Mouse (Mus musculus) heart, embryonic 15.5 days (tissue): ENCODE measurements around the gene Mamdc4. TPM values are rescaled to one million over a fixed set of nuclear protein-coding genes. Genes with fewer than 3 reads are reported as not detected.
A peak's percentile ranks its signal among the peaks of the same experiment; 100 is the strongest.

Source experiments
- ATAC-seq: fragments of 200-750 bp; cut with Nextera tagmentation; replicated peaks from 2 replicates; pipeline ENCODE4 v1.8.0; 2017; ENCODE audit warnings: low read depth, moderate TSS enrichment; ENCODE audit not compliant: insufficient number of reproducible peaks, insufficient read depth, low FRiP score
- H3K27ac ChIP-seq: fragments of 300-500 bp; sonication (generic); 2 replicates; pipeline ENCODE4 v1.5.1; 2015; ENCODE audit warnings: mild to moderate bottlenecking, inconsistent platforms
- H3K27me3 ChIP-seq: fragments of 300-500 bp; sonication (generic); 2 replicates; pipeline ENCODE4 v1.6.1; 2015; ENCODE audit warnings: inconsistent platforms
- H3K36me3 ChIP-seq: fragments of 300-500 bp; sonication (generic); 2 replicates; pipeline ENCODE4 v1.6.1; 2015; ENCODE audit warnings: mild to moderate bottlenecking, inconsistent platforms
- H3K4me1 ChIP-seq: fragments of 300-500 bp; sonication (generic); replicated peaks from 2 replicates; pipeline ENCODE4 v1.6.1; 2015; ENCODE audit warnings: inconsistent platforms
- H3K4me2 ChIP-seq: fragments of 300-500 bp; sonication (generic); 2 replicates; pipeline ENCODE4 v1.6.1; 2015; ENCODE audit warnings: inconsistent platforms, mild to moderate bottlenecking, moderate library complexity
- H3K4me3 ChIP-seq: fragments of 300-500 bp; sonication (generic); 2 replicates; pipeline ENCODE4 v1.5.1; 2015; ENCODE audit warnings: mild to moderate bottlenecking, inconsistent platforms
- H3K9ac ChIP-seq: fragments of 300-500 bp; sonication (generic); 2 replicates; pipeline ENCODE4 v1.6.1; 2015; ENCODE audit warnings: mild to moderate bottlenecking, inconsistent platforms
- H3K9me3 ChIP-seq: fragments of 300-500 bp; sonication (generic); replicated peaks from 2 replicates; pipeline ENCODE4 v1.6.1; 2016; ENCODE audit warnings: inconsistent platforms
- WGBS: fragments of 180-500 bp; shearing (Covaris S2); methylation state at CpG from one replicate; pipeline ENCODE4 v1.1.7; 2015; ENCODE audit warnings: mixed read lengths; 5-methylcytosine and 5-hydroxymethylcytosine counted together
- polyA plus RNA-seq: library from polyadenylated mRNA; unstranded; fragments of >200 nt; fragmentation: Nextera tagmentation; extraction: Ambion mirVana; gene quantifications from 2 replicates; pipeline ENCODE4 v1.2.1, GENCODE M21; 2015

Mamdc4 gene
- polyA plus RNA-seq, 1 experiment from 2014 or later = 3.4 TPM

DNA sequence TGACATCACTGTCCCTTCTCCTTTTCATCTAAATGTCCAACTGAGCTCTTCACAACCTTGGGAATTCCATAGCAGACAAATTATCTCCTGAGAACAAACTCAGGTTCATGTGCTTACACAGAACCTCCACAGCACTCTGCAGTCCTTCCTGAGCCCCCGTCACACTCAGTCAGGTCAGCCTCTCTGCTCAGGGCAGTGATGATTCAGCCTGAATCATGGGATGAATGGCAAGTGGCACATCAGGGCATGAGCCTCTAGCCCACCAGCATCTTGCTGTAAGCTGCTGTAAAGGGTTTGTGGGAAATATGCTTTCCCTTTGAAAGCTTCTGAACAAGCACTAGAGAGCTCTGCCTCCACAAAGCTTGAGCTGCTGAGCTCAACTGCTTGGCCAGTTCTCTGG is 24.1 kb upstream of the Mamdc4 start:
- Histone ChIP-seq H3K27ac (no peak overlapping the region), H3K9ac (no peak overlapping the region), H3K9me3 (no peaks in the 10 kb centered on the region), H3K4me1 (peaks cover 9% of the 10 kb centered on the region; the same call in 1 of the 2 replicates), H3K36me3 (peaks cover 82% of the 10 kb centered on the region), H3K4me3 (no peak overlapping the region), H3K27me3 (no peaks in the 10 kb centered on the region), H3K4me2 (no peak overlapping the region)
- no peak for ATAC-seq
- 78% methylated on average over 1 of the region's 1 CpGs for WGBS

DNA sequence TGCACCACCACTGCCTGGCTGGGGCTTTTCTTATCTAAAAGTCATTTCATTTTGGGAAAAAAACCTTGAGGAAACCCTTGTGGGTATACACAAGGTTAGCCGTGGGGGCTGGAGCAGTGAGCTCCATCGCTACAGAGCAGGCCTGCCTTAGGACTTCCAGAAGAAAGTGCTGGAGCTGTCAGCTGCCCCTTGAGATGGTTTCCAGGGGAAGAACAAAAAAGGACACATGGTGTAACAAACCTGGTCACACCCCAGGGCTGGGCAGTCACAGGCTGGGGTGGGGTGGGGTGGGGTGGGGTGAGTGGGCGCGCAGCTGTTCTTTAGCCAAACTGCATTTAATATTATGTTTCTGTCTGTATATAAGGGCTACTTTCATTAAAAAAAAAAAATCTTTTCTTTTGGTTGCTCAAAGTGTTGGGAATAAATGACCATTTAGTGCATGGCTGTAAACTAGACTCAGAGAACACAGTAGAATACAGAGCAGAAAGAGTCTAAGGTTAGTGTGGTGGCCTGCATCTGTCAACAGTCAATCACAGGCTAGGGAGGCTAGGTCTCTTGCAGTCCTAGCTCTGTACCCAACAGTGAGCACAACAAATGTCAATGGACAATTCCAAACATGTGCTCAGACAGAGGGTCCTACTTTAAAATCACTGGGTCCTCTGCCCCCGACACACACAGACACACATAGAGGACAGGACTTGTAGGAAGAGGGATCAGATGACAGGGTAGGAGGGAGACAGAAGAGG is 22.3 kb upstream of the Mamdc4 start:
- H3K4me3 ChIP-seq = no peak overlapping the region
- no peak for ATAC-seq
- H3K9ac ChIP-seq = no peak overlapping the region
- H3K27me3 ChIP-seq = no peaks in the 10 kb centered on the region
- H3K4me2 ChIP-seq = no peak overlapping the region
- H3K9me3 ChIP-seq = no peaks in the 10 kb centered on the region
- peaks cover 92% of the 10 kb centered on the region for H3K36me3 ChIP-seq
- no peak overlapping the region for H3K27ac ChIP-seq
- H3K4me1 ChIP-seq = peaks cover 9% of the 10 kb centered on the region; the same call in 1 of the 2 replicates
- WGBS = 92% methylated on average over 5 of the region's 5 CpGs

GRCm38 (mm10) chr2:25591863-25592262 is 17.2 kb upstream of the Mamdc4 start:
- peaks cover 63% of the 10 kb centered on the region for H3K36me3 ChIP-seq
- H3K9ac ChIP-seq = no peak overlapping the region
- H3K27ac ChIP-seq = no peak overlapping the region
- H3K4me3 ChIP-seq = no peak overlapping the region
- H3K4me2 ChIP-seq = no peak overlapping the region
- no peaks in the 10 kb centered on the region for H3K9me3 ChIP-seq
- H3K4me1 ChIP-seq = peaks cover 12% of the 10 kb centered on the region
- 85% methylated on average over 2 of the region's 2 CpGs for WGBS
- H3K27me3 ChIP-seq = no peaks in the 10 kb centered on the region
- no peak for ATAC-seq

GRCm38 (mm10) chr2:25588227-25588907 is 13.7 kb upstream of the Mamdc4 start:
- Histone ChIP-seq H3K27me3 (no peaks in the 10 kb centered on the region), H3K4me1 (peaks cover 16% of the 10 kb centered on the region), H3K27ac (peak overlapping the region; percentile 25; the same call in 1 of the 2 replicates), H3K9ac (no peak overlapping the region), H3K9me3 (no peaks in the 10 kb centered on the region), H3K36me3 (peaks cover 55% of the 10 kb centered on the region), H3K4me3 (no peak overlapping the region), H3K4me2 (no peak overlapping the region)
- WGBS = 85% methylated on average over 8 of the region's 8 CpGs
- peak; percentile 49; the same call in 1 of the 2 replicates for ATAC-seq

DNA sequence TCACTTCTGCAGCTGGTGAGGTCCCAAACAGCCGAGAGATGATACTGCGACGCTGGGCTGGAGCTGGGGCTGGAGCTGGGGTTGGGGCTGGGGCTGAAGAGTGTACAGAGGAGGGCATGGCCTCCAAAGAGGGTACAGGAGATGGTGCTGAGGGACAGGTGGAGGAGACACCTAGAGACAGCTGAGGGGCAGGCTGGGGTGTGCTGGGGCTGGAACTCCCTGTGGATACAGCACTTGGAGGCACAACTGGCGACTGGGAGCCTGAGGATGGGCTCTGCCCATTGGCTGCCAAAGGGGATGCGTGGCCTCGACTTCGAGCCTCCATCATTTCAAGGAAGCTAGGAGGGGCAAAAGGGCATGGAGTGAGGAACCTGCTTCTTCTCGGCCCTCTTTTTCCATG is 12.6 kb upstream of the Mamdc4 start:
- whole genome bisulfite sequencing = 85% methylated on average over 8 of the region's 8 CpGs
- peaks cover 44% of the 10 kb centered on the region for H3K36me3 ChIP-seq
- no peaks in the 10 kb centered on the region for H3K9me3 ChIP-seq
- no peaks in the 10 kb centered on the region for H3K27me3 ChIP-seq
- H3K4me1 ChIP-seq = peaks cover 21% of the 10 kb centered on the region
- H3K9ac ChIP-seq = no peak overlapping the region
- no peak overlapping the region for H3K4me2 ChIP-seq
- ATAC-seq = no peak
- no peak overlapping the region for H3K4me3 ChIP-seq
- H3K27ac ChIP-seq = no peak overlapping the region

GRCm38 (mm10) chr2:25585601-25586000 is 11.0 kb upstream of the Mamdc4 start:
- ATAC-seq = no peak
- Histone ChIP-seq H3K4me2 (no peak overlapping the region), H3K9ac (no peak overlapping the region), H3K36me3 (peaks cover 29% of the 10 kb centered on the region), H3K4me1 (peaks cover 35% of the 10 kb centered on the region), H3K9me3 (no peaks in the 10 kb centered on the region), H3K27ac (no peak overlapping the region), H3K27me3 (peaks cover 8% of the 10 kb centered on the region), H3K4me3 (no peak overlapping the region)
- 77% methylated on average over 3 of the region's 3 CpGs for WGBS

GRCm38 (mm10) chr2:25584856-25585255 is 10.2 kb upstream of the Mamdc4 start:
- Histone ChIP-seq H3K4me2 (no peak overlapping the region), H3K4me3 (no peak overlapping the region), H3K9me3 (no peaks in the 10 kb centered on the region), H3K27me3 (peaks cover 16% of the 10 kb centered on the region), H3K9ac (no peak overlapping the region), H3K36me3 (peaks cover 25% of the 10 kb centered on the region), H3K4me1 (peaks cover 42% of the 10 kb centered on the region), H3K27ac (no peak overlapping the region)
- no peak for ATAC-seq
- WGBS = 83% methylated on average over 4 of the region's 4 CpGs

DNA sequence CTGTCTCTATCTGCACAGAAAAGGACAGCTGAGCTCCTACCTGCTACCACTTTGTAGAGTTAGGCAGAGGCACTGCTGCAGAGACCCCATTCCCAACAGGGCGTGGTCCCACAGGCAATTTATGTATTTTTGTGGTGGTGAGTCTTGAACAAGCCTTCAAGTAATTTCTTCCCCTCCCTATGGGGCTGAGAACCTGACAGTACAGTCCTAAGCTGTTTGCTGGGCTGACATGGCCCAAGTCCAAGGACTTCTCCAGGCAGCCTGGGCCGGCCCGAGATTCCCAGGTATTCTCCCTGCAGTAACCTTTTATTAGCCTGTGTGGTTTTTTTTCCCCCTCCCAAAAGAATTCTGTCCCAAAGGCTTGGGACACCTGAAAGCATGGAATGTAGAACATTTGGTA is 9.5 kb upstream of the Mamdc4 start:
- H3K27me3 ChIP-seq = peaks cover 23% of the 10 kb centered on the region
- H3K4me3 ChIP-seq = no peak overlapping the region
- ATAC-seq = no peak
- peaks cover 21% of the 10 kb centered on the region for H3K36me3 ChIP-seq
- no peaks in the 10 kb centered on the region for H3K9me3 ChIP-seq
- WGBS = 84% methylated on average over 3 of the region's 3 CpGs
- peaks cover 49% of the 10 kb centered on the region for H3K4me1 ChIP-seq
- H3K9ac ChIP-seq = no peak overlapping the region
- no peak overlapping the region for H3K4me2 ChIP-seq
- no peak overlapping the region for H3K27ac ChIP-seq

GRCm38 (mm10) chr2:25583571-25583970 is 8.9 kb upstream of the Mamdc4 start:
- ATAC-seq = no peak
- WGBS = 71% methylated on average over 4 of the region's 4 CpGs
- Histone ChIP-seq H3K9ac (no peak overlapping the region), H3K9me3 (no peaks in the 10 kb centered on the region), H3K4me1 (peaks cover 55% of the 10 kb centered on the region), H3K4me3 (no peak overlapping the region), H3K4me2 (no peak overlapping the region), H3K27me3 (peaks cover 29% of the 10 kb centered on the region), H3K27ac (no peak overlapping the region), H3K36me3 (peaks cover 21% of the 10 kb centered on the region)

DNA sequence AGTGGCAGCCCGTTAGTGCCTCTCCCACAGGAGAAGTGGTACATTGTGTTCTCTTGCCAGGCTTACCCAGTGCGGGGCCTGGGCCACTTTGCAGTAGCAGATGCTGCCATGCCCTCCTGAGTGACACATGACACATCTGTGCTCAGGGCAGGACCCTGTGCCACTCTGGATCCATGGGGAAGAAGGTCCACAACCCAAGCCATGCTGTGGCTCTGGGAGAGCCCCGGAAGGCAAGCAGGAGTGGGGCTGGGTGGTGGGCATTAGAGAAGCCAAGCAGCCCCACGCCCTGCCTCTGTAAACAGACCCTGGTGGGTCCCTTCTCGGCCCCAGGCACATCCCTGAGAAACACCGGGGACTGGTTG is 8.5 kb upstream of the Mamdc4 start:
- Histone ChIP-seq H3K36me3 (peaks cover 21% of the 10 kb centered on the region), H3K4me3 (no peak overlapping the region), H3K27me3 (peaks cover 33% of the 10 kb centered on the region), H3K9me3 (no peaks in the 10 kb centered on the region), H3K9ac (no peak overlapping the region), H3K27ac (no peak overlapping the region), H3K4me1 (peaks cover 57% of the 10 kb centered on the region), H3K4me2 (no peak overlapping the region)
- ATAC-seq = no peak
- 82% methylated on average over 6 of the region's 6 CpGs for WGBS

GRCm38 (mm10) chr2:25582466-25583119 is 7.9 kb upstream of the Mamdc4 start:
- no peaks in the 10 kb centered on the region for H3K9me3 ChIP-seq
- H3K4me3 ChIP-seq = no peak overlapping the region
- ATAC-seq = no peak
- H3K27me3 ChIP-seq = peaks cover 38% of the 10 kb centered on the region
- no peak overlapping the region for H3K4me2 ChIP-seq
- H3K36me3 ChIP-seq = peaks cover 21% of the 10 kb centered on the region
- H3K27ac ChIP-seq = no peak overlapping the region
- WGBS = 47% methylated on average over 12 of the region's 12 CpGs
- peaks cover 60% of the 10 kb centered on the region for H3K4me1 ChIP-seq
- H3K9ac ChIP-seq = no peak overlapping the region
